Mouse (Mus musculus) ES-E14 (cell line): Measurements from ENCODE around the gene Ak6.

Experiments
- HCFC1 ChIP-seq: IDR thresholded peaks from 2 replicates; pipeline ENCODE4 v1.6.1; 2012; ENCODE audit warnings: low read length, inconsistent platforms, borderline replicate concordance; ENCODE audit not compliant: insufficient read depth
- MAFK ChIP-seq: IDR thresholded peaks from 2 replicates; pipeline ENCODE4 v1.6.1; 2014; ENCODE audit warnings: mild to moderate bottlenecking, low read depth, low read length, inconsistent platforms; ENCODE audit not compliant: insufficient read depth

DNA sequence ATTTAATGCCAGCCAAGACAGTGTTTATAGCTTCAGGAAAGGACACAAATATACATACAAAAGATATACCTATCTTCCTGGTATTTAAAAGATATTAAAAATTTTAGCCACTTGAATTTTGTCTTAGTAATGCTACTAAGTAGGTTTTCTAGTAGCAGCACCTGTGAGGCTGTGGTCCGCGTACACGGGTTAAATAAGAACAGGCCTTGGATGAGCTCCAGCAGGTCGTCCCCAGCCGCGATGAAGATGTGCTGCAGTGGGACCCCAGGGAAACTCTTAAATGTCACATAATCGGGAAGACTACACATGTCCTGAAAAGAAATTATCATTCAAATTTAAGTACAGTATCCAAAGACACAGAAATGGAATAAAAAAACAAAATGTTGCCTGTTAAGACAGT lies 55.4 kb downstream of the Ak6 start:
- TF ChIP-seq HCFC1 (no peak), MAFK (no peak)
